Mouse (Mus musculus) E14TG2a.4 (cell line): ENCODE measurements at regions not wholly inside any gene's neighbourhood (a gene's known extent, or its start where the extent isn't known, plus 50 kb on each side); places are given as distances from the start of the nearest gene placed in this dataset.

Source experiments
- CTCF ChIP-seq: conservative IDR thresholded peaks from 2 replicates; pipeline ENCODE4 v1.5.1; 2014; ENCODE audit warnings: low read length
- NANOG ChIP-seq: IDR thresholded peaks from 2 replicates; pipeline ENCODE4 v1.6.1; 2014; ENCODE audit warnings: borderline replicate concordance, low read length, mixed read lengths
- POU5F1 ChIP-seq: IDR thresholded peaks from 2 replicates; pipeline ENCODE4 v1.6.1; 2014; ENCODE audit warnings: low read length, borderline replicate concordance

- TF ChIP-seq CTCF: no peak
- no peak for TF ChIP-seq NANOG
- TF ChIP-seq POU5F1: no peak
Measured at GRCm38 (mm10) chr1:92253086-92253485, 57.6 kb upstream of the Hdac4 start.
